Mouse (Mus musculus) MEL (cell line): ENCODE measurements at regions not wholly inside any gene's neighbourhood (a gene's known extent, or its start where the extent isn't known, plus 50 kb on each side); places are given as distances from the start of the nearest gene placed in this dataset.

Source experiments
- DNase-seq: peaks from one replicate; pipeline ENCODE4 v3.0.0; 2011; ENCODE audit warnings: low read depth, low spot score
- H3K27ac ChIP-seq: 2 replicates; pipeline ENCODE4 v1.5.1; 2012; ENCODE audit warnings: low read depth, mild to moderate bottlenecking, control low read depth, low read length, moderate library complexity; ENCODE audit not compliant: control insufficient read depth
- H3K27me3 ChIP-seq, 2 experiments: fragments of 150-350 bp in 1 of 2; sonication (generic) in 1 of 2; 2 replicates each; pipeline ENCODE4 v1.6.1; 2012; ENCODE audit warnings: low read length in 2 of 2, mild to moderate bottlenecking in 2 of 2, improper control_type of control experiment in 1 of 2, moderate library complexity in 1 of 2; ENCODE audit not compliant: insufficient read depth in 2 of 2, control insufficient read depth in 1 of 2
- H3K36me3 ChIP-seq, 2 experiments: 2 replicates each; pipeline ENCODE4 v1.6.1; 2012 to 2014; ENCODE audit warnings: low read length in 2 of 2, improper control_type of control experiment in 1 of 2, inconsistent platforms in 1 of 2, mild to moderate bottlenecking in 1 of 2; ENCODE audit not compliant: insufficient read depth in 2 of 2, control insufficient read depth in 1 of 2
- H3K4me1 ChIP-seq, 2 experiments: fragments of 150-350 bp in 1 of 2; sonication (generic) in 1 of 2; 2 replicates each; pipeline ENCODE4 v1.6.1; 2012; ENCODE audit warnings: low read length in 2 of 2, improper control_type of control experiment in 1 of 2, mild to moderate bottlenecking in 1 of 2; ENCODE audit not compliant: insufficient read depth in 2 of 2, control insufficient read depth in 1 of 2
- H3K4me3 ChIP-seq, 2 experiments: fragments of 150-350 bp in 1 of 2; sonication (generic) in 1 of 2; 2 replicates each; pipeline ENCODE4 v1.5.1; 2012; ENCODE audit warnings: low read depth in 2 of 2, low read length in 2 of 2, mild to moderate bottlenecking in 2 of 2, moderate library complexity in 2 of 2, control low read depth in 1 of 2, improper control_type of control experiment in 1 of 2; ENCODE audit not compliant: control insufficient read depth in 1 of 2, insufficient read depth in 1 of 2
- H3K79me2 ChIP-seq: 2 replicates; pipeline ENCODE4 v1.6.1; 2012; ENCODE audit warnings: mild to moderate bottlenecking, low read length, moderate library complexity; ENCODE audit not compliant: control insufficient read depth, poor library complexity, insufficient read depth
- H3K9ac ChIP-seq: 2 replicates; pipeline ENCODE4 v1.6.1; 2012; ENCODE audit warnings: low read depth, mild to moderate bottlenecking, control low read depth, low read length, moderate library complexity; ENCODE audit not compliant: control insufficient read depth, poor library complexity, severe bottlenecking
- H3K9me3 ChIP-seq: fragments of 150-350 bp; sonication (generic); replicated peaks from 2 replicates; pipeline ENCODE4 v1.6.1; 2012; ENCODE audit warnings: mild to moderate bottlenecking, low read length, improper control_type of control experiment, moderate library complexity; ENCODE audit not compliant: insufficient read depth
- CHD1 ChIP-seq: IDR thresholded peaks from 2 replicates; pipeline ENCODE4 v1.6.1; 2012; ENCODE audit warnings: low read depth, mild to moderate bottlenecking, inconsistent platforms, low read length, improper control_type of control experiment
- CHD2 ChIP-seq: IDR thresholded peaks from 2 replicates; pipeline ENCODE4 v1.6.1; 2011; ENCODE audit warnings: low read length, improper control_type of control experiment
- E2F4 ChIP-seq: IDR thresholded peaks from 2 replicates; pipeline ENCODE4 v1.6.1; 2011; ENCODE audit warnings: low read depth, low read length, improper control_type of control experiment, borderline replicate concordance
- ETS1 ChIP-seq: IDR thresholded peaks from 2 replicates; pipeline ENCODE4 v1.6.1; 2012; ENCODE audit warnings: low read depth, mild to moderate bottlenecking, inconsistent platforms, low read length, improper control_type of control experiment, moderate library complexity
- GATA1 ChIP-seq: IDR thresholded peaks from 2 replicates; pipeline ENCODE4 v1.6.1; 2011; ENCODE audit warnings: low read depth, low read length, improper control_type of control experiment
- JUND ChIP-seq: IDR thresholded peaks from 2 replicates; pipeline ENCODE4 v1.6.1; 2011; ENCODE audit warnings: low read depth, mild to moderate bottlenecking, improper control_type of control experiment, low read length
- MAFK ChIP-seq: IDR thresholded peaks from 2 replicates; pipeline ENCODE4 v1.6.1; 2011; ENCODE audit warnings: low read depth, mild to moderate bottlenecking, low read length, improper control_type of control experiment, borderline replicate concordance
- MAZ ChIP-seq: IDR thresholded peaks from 2 replicates; pipeline ENCODE4 v1.6.1; 2012; ENCODE audit warnings: low read depth, mild to moderate bottlenecking, inconsistent platforms, low read length, improper control_type of control experiment
- NRF1 ChIP-seq: IDR thresholded peaks from 2 replicates; pipeline ENCODE4 v1.6.1; 2014; ENCODE audit warnings: low read depth, mild to moderate bottlenecking, inconsistent platforms, low read length, improper control_type of control experiment, moderate library complexity; ENCODE audit not compliant: poor library complexity, insufficient read depth, severe bottlenecking
- RCOR1 ChIP-seq: IDR thresholded peaks from 2 replicates; pipeline ENCODE4 v1.6.1; 2012; ENCODE audit warnings: low read depth, mild to moderate bottlenecking, inconsistent platforms, low read length, improper control_type of control experiment
- UBTF ChIP-seq: IDR thresholded peaks from 2 replicates; pipeline ENCODE4 v1.6.1; 2012; ENCODE audit warnings: low read depth, mild to moderate bottlenecking, inconsistent platforms, low read length, improper control_type of control experiment, moderate library complexity, borderline replicate concordance; ENCODE audit not compliant: insufficient read depth
- USF1 ChIP-seq: IDR thresholded peaks from 2 replicates; pipeline ENCODE4 v1.6.1; 2014; ENCODE audit warnings: low read depth, mild to moderate bottlenecking, inconsistent platforms, low read length, improper control_type of control experiment, moderate library complexity
- ZKSCAN1 ChIP-seq: IDR thresholded peaks from 2 replicates; pipeline ENCODE4 v1.6.1; 2012; ENCODE audit warnings: low read depth, mild to moderate bottlenecking, inconsistent platforms, low read length, improper control_type of control experiment, moderate library complexity
- ZMIZ1 ChIP-seq: IDR thresholded peaks from 2 replicates; pipeline ENCODE4 v1.6.1; 2012; ENCODE audit warnings: low read depth, mild to moderate bottlenecking, inconsistent platforms, low read length, improper control_type of control experiment, moderate library complexity

- Histone ChIP-seq H3K27ac (no peak overlapping the region), H3K36me3 (no peaks in the 10 kb centered on the region), H3K4me1 (no peaks in the 10 kb centered on the region), H3K9ac (no peak overlapping the region), H3K79me2 (no peaks in the 10 kb centered on the region), H3K4me3 (no peak overlapping the region), H3K9me3 (no peaks in the 10 kb centered on the region), H3K27me3 (no peaks in the 10 kb centered on the region)
- no peak for DNase-seq
- no peak for TF ChIP-seq ZKSCAN1
These were observed 116.3 kb downstream of the Slc4a3 start for GRCm38 (mm10) chr1:75662141-75662990.

DNA sequence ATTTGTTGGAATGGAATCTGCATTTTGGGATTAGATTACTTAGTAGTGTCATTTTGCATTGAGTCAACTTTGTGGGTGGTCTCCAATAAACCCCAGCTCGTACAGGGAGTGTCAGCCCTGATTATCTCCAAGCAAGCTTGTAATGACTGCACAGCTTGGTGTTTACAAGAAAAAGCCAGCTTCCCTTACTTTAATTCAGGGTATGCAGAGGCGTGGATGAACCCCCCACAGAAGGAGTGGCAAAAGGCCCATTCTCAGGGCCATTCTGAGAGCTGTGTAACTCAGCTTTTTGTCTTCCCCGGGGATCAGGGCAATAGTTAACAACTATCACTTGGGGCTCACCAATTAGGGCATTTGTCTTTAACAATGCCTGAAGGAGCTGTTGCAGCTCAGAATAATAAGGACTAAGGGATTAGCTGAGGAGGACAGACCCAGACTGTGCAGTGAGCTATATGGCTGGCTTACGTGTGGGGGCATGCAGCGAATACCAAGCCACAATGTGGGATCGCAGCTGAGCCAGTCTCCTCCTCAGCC lies 121.7 kb downstream of the Slc4a3 start:
- no peaks in the 10 kb centered on the region for H3K4me1 ChIP-seq
- DNase-seq = no peak
- H3K27ac ChIP-seq = no peak overlapping the region
- H3K4me3 ChIP-seq = no peak overlapping the region
- no peaks in the 10 kb centered on the region for H3K9me3 ChIP-seq
- H3K9ac ChIP-seq = no peak overlapping the region
- TF ChIP-seq MAFK (no peak), RCOR1 (no peak), GATA1 (no peak), JUND (no peak)
- no peaks in the 10 kb centered on the region for H3K36me3 ChIP-seq
- H3K79me2 ChIP-seq = no peaks in the 10 kb centered on the region
- no peaks in the 10 kb centered on the region for H3K27me3 ChIP-seq

GRCm38 (mm10) chr1:75676295-75676694 lies 130.2 kb downstream of the Slc4a3 start:
- Histone ChIP-seq H3K4me3 (no peak overlapping the region), H3K9ac (no peak overlapping the region), H3K4me1 (no peaks in the 10 kb centered on the region), H3K27me3 (no peaks in the 10 kb centered on the region), H3K9me3 (no peaks in the 10 kb centered on the region), H3K79me2 (no peaks in the 10 kb centered on the region), H3K27ac (no peak overlapping the region), H3K36me3 (no peaks in the 10 kb centered on the region)
- no peak for TF ChIP-seq CHD1
- no peak for TF ChIP-seq E2F4
- TF ChIP-seq USF1 = no peak
- TF ChIP-seq NRF1 = no peak
- no peak for TF ChIP-seq MAFK
- TF ChIP-seq RCOR1 = no peak
- TF ChIP-seq MAZ = no peak
- TF ChIP-seq ETS1 = no peak
- TF ChIP-seq ZMIZ1 = no peak
- no peak for TF ChIP-seq UBTF
- no peak for TF ChIP-seq JUND
- TF ChIP-seq CHD2 = no peak
- DNase-seq = no peak
